Mouse (Mus musculus) 3T3-L1 (cell line): ENCODE data around the gene Capn10.
"Not testable (repeated sequence)": the region's sequence is repeated elsewhere in the genome, so short reads cannot be mapped to it uniquely, and the experiment has no call there.

Experiments
- DNase-seq: peaks from one replicate; pipeline ENCODE4 v3.0.0-alpha.2; 2015; ENCODE audit warnings: low read depth, low spot score

The Capn10 gene

GRCm38 (mm10) chr1:92919775-92920174 lies 14.4 kb upstream of the Capn10 start:
- no peak for DNase-seq

- DNase-seq, result no peak
Measured at GRCm38 (mm10) chr1:92920474-92921200, 13.5 kb upstream of the Capn10 start.

- DNase-seq, result no peak
Measured at GRCm38 (mm10) chr1:92921496-92921895, 12.7 kb upstream of the Capn10 start.

- DNase-seq, result peak; percentile 13
Measured at GRCm38 (mm10) chr1:92930171-92930706, 3.9 kb upstream of the Capn10 start.

GRCm38 (mm10) chr1:92933611-92934010 lies 565 bp upstream of the Capn10 start:
- DNase-seq, result no peak

- peak; percentile 59 for DNase-seq
Measured at GRCm38 (mm10) chr1:92935054-92935962, 1.1 kb downstream of the Capn10 start.

- peak; percentile 62 for DNase-seq
Measured at GRCm38 (mm10) chr1:92935977-92936376, 1.8 kb downstream of the Capn10 start.

- no peak for DNase-seq
Measured at GRCm38 (mm10) chr1:92936467-92936866, 2.3 kb downstream of the Capn10 start.

- no peak for DNase-seq
Measured at GRCm38 (mm10) chr1:92937797-92938196, 3.6 kb downstream of the Capn10 start.

GRCm38 (mm10) chr1:92939746-92940145 lies 5.6 kb downstream of the Capn10 start:
- DNase-seq, result no peak

GRCm38 (mm10) chr1:92943219-92943989 lies 9.2 kb downstream of the Capn10 start:
- no peak for DNase-seq

GRCm38 (mm10) chr1:92947966-92948365 lies 13.8 kb downstream of the Capn10 start:
- no peak for DNase-seq

GRCm38 (mm10) chr1:92949426-92949825 lies 15.2 kb downstream of the Capn10 start:
- DNase-seq, result peak; percentile 37

GRCm38 (mm10) chr1:92950607-92951006 lies 16.4 kb downstream of the Capn10 start, which contains the start of gene Gpr35:
Gene Gpr35 (plus strand): TSS chr1:92950865.
- DNase-seq, result no peak

- DNase-seq, result no peak
Measured at GRCm38 (mm10) chr1:92953641-92954040, 19.5 kb downstream of the Capn10 start.

- DNase-seq, result peak; percentile 31
Measured at GRCm38 (mm10) chr1:92956571-92957335, 22.6 kb downstream of the Capn10 start.

- DNase-seq, result peak; percentile 27
Measured at GRCm38 (mm10) chr1:92958999-92959398, 24.8 kb downstream of the Capn10 start.

- DNase-seq, result not testable (repeated sequence)
Measured at GRCm38 (mm10) chr1:92970791-92971190, 36.6 kb downstream of the Capn10 start.

- peak; percentile 79 for DNase-seq
Measured at GRCm38 (mm10) chr1:92971879-92972795, 38.0 kb downstream of the Capn10 start.

- peak; percentile 81 for DNase-seq
Measured at GRCm38 (mm10) chr1:92972854-92973253, 38.7 kb downstream of the Capn10 start.
